Mouse (Mus musculus): ENCODE results near the gene Thsd7b. TPM values are rescaled to one million over a fixed set of nuclear protein-coding genes. Genes with fewer than 3 reads are reported as not detected.

Thsd7b gene
- polyA plus RNA-seq, 1 experiment, result 0.20 TPM

- H3K27ac ChIP-seq (ENCODE audit: insufficient read depth, low read depth, low read length), result no peak overlapping the region
- H3K4me3 ChIP-seq (ENCODE audit: low read depth, low read length), result no peak overlapping the region
- H3K36me3 ChIP-seq (ENCODE audit: control insufficient read depth, insufficient read depth, low read length), result no peaks in the 10 kb centered on the region
- WGBS, result 93% methylated on average over 5 of the region's 5 CpGs
- no peaks in the 10 kb centered on the region for H3K27me3 ChIP-seq (ENCODE audit: control insufficient read depth, insufficient read depth, low read length)
- no peak for TF ChIP-seq POLR2A (IDR thresholded peaks at IDR 0.05; ENCODE audit: low read depth, low read length)
- TF ChIP-seq CTCF (IDR thresholded peaks at IDR 0.05; ENCODE audit: extremely low read depth, insufficient read length, insufficient replicate concordance, low read depth, low read length), result no peak
- no peaks in the 10 kb centered on the region for H3K4me1 ChIP-seq (ENCODE audit: control insufficient read depth, insufficient read depth, insufficient read length, low read length)
Measured at GRCm38 (mm10) chr1:129519751-129520150, 246.6 kb downstream of the Thsd7b start.

GRCm38 (mm10) chr1:129526967-129527366 is 253.9 kb downstream of the Thsd7b start:
- no peak overlapping the region for H3K27ac ChIP-seq (ENCODE audit: insufficient read depth, low read depth, low read length)
- WGBS, result 75% methylated on average over 2 of the region's 2 CpGs

DNA sequence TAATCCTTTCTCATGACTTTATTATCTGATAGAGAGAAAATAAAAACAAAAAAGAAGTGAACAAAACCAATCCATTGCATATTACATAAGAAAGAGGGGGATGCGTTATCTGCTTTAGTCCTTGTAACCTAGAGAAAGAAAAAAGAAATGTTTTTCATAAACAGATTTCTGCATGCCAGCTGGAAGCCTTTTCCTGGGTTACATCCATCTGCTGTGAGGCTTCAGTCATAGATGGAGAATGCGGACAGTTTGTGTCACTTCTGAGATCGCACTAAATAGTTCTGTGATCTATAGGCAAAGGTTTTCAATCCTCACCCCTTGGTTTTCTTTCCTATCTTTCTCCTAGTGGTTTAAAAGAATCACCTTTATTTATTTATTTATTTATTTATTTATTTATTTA is 259.1 kb downstream of the Thsd7b start:
- Histone ChIP-seq H3K4me1 (ENCODE audit: control insufficient read depth, insufficient read depth, insufficient read length, low read length) (no peaks in the 10 kb centered on the region), H3K36me3 (ENCODE audit: control insufficient read depth, insufficient read depth, low read length) (no peaks in the 10 kb centered on the region), H3K4me3 (ENCODE audit: low read depth, low read length) (no peak overlapping the region), H3K27ac (ENCODE audit: insufficient read depth, low read depth, low read length) (no peak overlapping the region), H3K27me3 (ENCODE audit: control insufficient read depth, insufficient read depth, low read length) (no peaks in the 10 kb centered on the region)
- 89% methylated on average over 3 of the region's 3 CpGs for WGBS
- TF ChIP-seq POLR2A (IDR thresholded peaks at IDR 0.05; ENCODE audit: low read depth, low read length) (no peak), CTCF (IDR thresholded peaks at IDR 0.05; ENCODE audit: extremely low read depth, insufficient read length, insufficient replicate concordance, low read depth, low read length) (no peak)

More at GRCm38 (mm10) chr1:129526967-129527366, 253.9 kb downstream of the Thsd7b start:
- Histone ChIP-seq H3K4me3 (ENCODE audit: low read depth, low read length) (no peak overlapping the region), H3K36me3 (ENCODE audit: control insufficient read depth, insufficient read depth, low read length) (no peaks in the 10 kb centered on the region), H3K4me1 (ENCODE audit: control insufficient read depth, insufficient read depth, insufficient read length, low read length) (no peaks in the 10 kb centered on the region), H3K27me3 (ENCODE audit: control insufficient read depth, insufficient read depth, low read length) (no peaks in the 10 kb centered on the region)
- TF ChIP-seq POLR2A (IDR thresholded peaks at IDR 0.05; ENCODE audit: low read depth, low read length) (no peak), CTCF (IDR thresholded peaks at IDR 0.05; ENCODE audit: extremely low read depth, insufficient read length, insufficient replicate concordance, low read depth, low read length) (no peak)

DNA sequence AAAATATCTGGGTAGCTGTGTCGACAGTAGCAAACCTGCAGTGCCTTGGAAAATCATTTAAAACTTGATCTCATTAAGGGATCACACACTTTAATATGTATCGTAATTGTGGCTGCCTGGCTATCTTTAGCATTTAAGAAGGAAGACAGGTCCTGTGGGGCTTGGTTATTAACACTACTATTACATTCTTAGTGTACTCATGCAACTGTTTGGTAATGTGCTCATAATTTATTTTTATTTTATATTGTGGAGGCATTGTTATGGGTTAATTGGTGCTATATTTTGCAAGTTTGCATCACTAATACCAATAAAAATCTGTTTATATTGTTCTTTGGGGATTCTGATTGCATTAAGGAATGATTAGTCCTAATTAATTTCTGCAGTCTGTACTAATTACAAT is 265.4 kb downstream of the Thsd7b start:
- 72% methylated on average over 2 of the region's 2 CpGs for WGBS
- Histone ChIP-seq H3K4me1 (ENCODE audit: control insufficient read depth, insufficient read depth, insufficient read length, low read length) (no peaks in the 10 kb centered on the region), H3K36me3 (ENCODE audit: control insufficient read depth, insufficient read depth, low read length) (no peaks in the 10 kb centered on the region), H3K27ac (ENCODE audit: insufficient read depth, low read depth, low read length) (no peak overlapping the region), H3K4me3 (ENCODE audit: low read depth, low read length) (no peak overlapping the region), H3K27me3 (ENCODE audit: control insufficient read depth, insufficient read depth, low read length) (no peaks in the 10 kb centered on the region)
- TF ChIP-seq CTCF (IDR thresholded peaks at IDR 0.05; ENCODE audit: extremely low read depth, insufficient read length, insufficient replicate concordance, low read depth, low read length) (no peak), POLR2A (IDR thresholded peaks at IDR 0.05; ENCODE audit: low read depth, low read length) (no peak)

DNA sequence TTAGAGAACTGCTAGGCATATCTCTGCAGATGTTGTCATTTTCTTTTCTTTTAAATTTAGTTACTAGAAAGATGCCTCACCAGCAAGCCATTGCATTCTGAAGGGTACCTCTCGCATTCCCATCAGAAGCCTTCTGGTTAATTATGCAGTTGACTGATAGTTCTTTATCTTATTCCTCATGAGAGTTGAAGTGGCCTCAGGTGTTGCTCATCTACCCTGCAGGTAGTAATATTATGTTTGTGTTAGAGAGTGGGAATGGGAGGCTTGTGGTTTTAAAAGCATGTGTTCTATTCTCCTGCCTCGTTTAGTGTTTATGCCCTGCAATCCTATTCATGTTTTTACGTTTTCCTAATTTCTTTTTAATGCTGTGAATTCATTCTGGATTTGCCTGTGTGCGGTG is 265.9 kb downstream of the Thsd7b start:
- Histone ChIP-seq H3K27me3 (ENCODE audit: control insufficient read depth, insufficient read depth, low read length) (no peaks in the 10 kb centered on the region), H3K27ac (ENCODE audit: insufficient read depth, low read depth, low read length) (no peak overlapping the region), H3K4me1 (ENCODE audit: control insufficient read depth, insufficient read depth, insufficient read length, low read length) (no peaks in the 10 kb centered on the region), H3K36me3 (ENCODE audit: control insufficient read depth, insufficient read depth, low read length) (no peaks in the 10 kb centered on the region), H3K4me3 (ENCODE audit: low read depth, low read length) (no peak overlapping the region)
- WGBS, result 82% methylated on average over 4 of the region's 4 CpGs
- TF ChIP-seq POLR2A (IDR thresholded peaks at IDR 0.05; ENCODE audit: low read depth, low read length), result no peak
- no peak for TF ChIP-seq CTCF (IDR thresholded peaks at IDR 0.05; ENCODE audit: extremely low read depth, insufficient read length, insufficient replicate concordance, low read depth, low read length)

GRCm38 (mm10) chr1:129540751-129541150 is 267.6 kb downstream of the Thsd7b start:
- no peak overlapping the region for H3K27ac ChIP-seq (ENCODE audit: insufficient read depth, low read depth, low read length)
- no peaks in the 10 kb centered on the region for H3K36me3 ChIP-seq (ENCODE audit: control insufficient read depth, insufficient read depth, low read length)
- no peaks in the 10 kb centered on the region for H3K4me1 ChIP-seq (ENCODE audit: control insufficient read depth, insufficient read depth, insufficient read length, low read length)
- TF ChIP-seq CTCF (IDR thresholded peaks at IDR 0.05; ENCODE audit: extremely low read depth, insufficient read length, insufficient replicate concordance, low read depth, low read length) (no peak), POLR2A (IDR thresholded peaks at IDR 0.05; ENCODE audit: low read depth, low read length) (no peak)
- H3K27me3 ChIP-seq (ENCODE audit: control insufficient read depth, insufficient read depth, low read length), result no peaks in the 10 kb centered on the region
- WGBS, result 31% methylated on average over 1 of the region's 1 CpGs
- H3K4me3 ChIP-seq (ENCODE audit: low read depth, low read length), result no peak overlapping the region

DNA sequence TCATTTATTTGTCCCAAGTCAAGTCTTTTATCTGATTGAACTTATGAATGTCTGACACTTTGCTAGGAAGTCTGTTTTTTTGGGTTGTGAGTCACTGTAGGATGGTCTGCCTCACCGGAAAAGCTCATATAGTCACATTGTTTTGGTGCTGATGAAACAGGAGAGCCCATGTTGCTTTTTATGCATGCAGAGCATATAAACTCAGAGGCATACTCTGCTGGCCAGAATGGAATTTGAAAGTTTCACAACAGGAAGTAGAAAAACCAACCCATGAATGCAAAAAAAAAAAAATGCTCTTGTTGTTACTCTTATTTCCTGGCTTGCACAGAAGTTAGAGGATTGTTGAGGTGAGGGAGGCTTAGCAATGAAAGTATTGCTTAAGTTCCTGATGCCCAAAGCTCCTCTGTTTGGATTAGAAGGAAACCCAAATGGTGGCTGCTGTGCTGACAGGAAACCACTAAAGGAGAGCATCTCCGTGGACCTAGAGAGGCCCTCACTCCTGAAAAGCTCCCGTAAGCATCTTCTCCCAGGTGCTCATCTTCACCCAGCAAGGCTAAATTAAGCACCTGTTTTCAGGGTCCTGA is 269.6 kb downstream of the Thsd7b start:
- 80% methylated on average over 3 of the region's 3 CpGs for WGBS
- H3K4me1 ChIP-seq (ENCODE audit: control insufficient read depth, insufficient read depth, insufficient read length, low read length), result no peaks in the 10 kb centered on the region
- no peak for TF ChIP-seq CTCF (IDR thresholded peaks at IDR 0.05; ENCODE audit: extremely low read depth, insufficient read length, insufficient replicate concordance, low read depth, low read length)
- no peak for TF ChIP-seq POLR2A (IDR thresholded peaks at IDR 0.05; ENCODE audit: low read depth, low read length)
- no peaks in the 10 kb centered on the region for H3K36me3 ChIP-seq (ENCODE audit: control insufficient read depth, insufficient read depth, low read length)
- H3K27me3 ChIP-seq (ENCODE audit: control insufficient read depth, insufficient read depth, low read length), result no peaks in the 10 kb centered on the region
- no peak overlapping the region for H3K4me3 ChIP-seq (ENCODE audit: low read depth, low read length)
- no peak overlapping the region for H3K27ac ChIP-seq (ENCODE audit: insufficient read depth, low read depth, low read length)

Measured in small intestine, adult 2 months (tissue).